Mouse (Mus musculus): ENCODE measurements at regions not wholly inside any gene's neighbourhood (a gene's known extent, or its start where the extent isn't known, plus 50 kb on each side); places are given as distances from the start of the nearest gene placed in this dataset.

DNA sequence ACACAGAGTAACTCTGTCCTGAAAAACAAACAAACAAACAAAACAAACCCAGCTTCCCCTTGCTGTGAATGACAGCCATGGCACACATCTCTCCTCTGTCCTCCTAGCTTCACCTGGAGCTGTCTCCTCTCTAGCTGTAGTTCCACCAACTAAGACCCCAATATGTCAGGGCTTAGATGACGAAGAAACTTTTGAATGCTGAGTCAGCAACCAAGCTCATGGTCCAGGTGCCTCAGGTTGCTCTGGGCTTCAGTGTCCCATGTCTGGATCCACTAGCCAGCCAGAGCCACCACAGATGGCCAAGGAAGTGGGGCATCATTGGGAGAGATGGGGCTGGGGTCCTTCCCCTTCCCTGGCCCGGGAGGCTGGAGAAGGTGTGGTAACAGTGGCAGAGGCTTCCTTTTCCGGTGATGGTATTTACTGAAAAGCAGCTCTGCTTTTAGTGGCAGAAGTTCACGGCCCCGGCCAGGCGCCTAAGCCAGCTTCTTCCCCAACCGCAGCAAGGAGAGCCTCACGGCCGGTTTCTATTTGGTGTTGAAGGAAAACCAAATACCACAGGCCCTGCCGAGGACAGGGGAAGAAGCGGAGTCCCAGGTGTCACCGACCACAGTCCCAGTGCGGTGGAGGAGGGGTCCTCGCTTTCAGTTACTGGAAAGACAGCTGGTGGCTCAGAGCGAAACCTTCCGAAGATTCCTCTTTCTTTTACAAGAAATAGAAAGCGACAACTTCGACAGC is 115.0 kb upstream of the Tmem189 start:
- Histone ChIP-seq H3K36me3 (no peaks in the 10 kb centered on the region), H3K4me1 (peaks cover 16% of the 10 kb centered on the region; the same call in 1 of the 2 replicates), H3K9me3 (no peaks in the 10 kb centered on the region), H3K27ac (no peak overlapping the region), H3K27me3 (no peaks in the 10 kb centered on the region), H3K9ac (no peak overlapping the region), H3K4me3 (no peak overlapping the region), H3K4me2 (no peak overlapping the region)
- no peak for ATAC-seq (ENCODE audit: insufficient number of reproducible peaks, low FRiP score, low TSS enrichment, low read depth)
- WGBS: 41% methylated on average over 18 of the region's 18 CpGs

DNA sequence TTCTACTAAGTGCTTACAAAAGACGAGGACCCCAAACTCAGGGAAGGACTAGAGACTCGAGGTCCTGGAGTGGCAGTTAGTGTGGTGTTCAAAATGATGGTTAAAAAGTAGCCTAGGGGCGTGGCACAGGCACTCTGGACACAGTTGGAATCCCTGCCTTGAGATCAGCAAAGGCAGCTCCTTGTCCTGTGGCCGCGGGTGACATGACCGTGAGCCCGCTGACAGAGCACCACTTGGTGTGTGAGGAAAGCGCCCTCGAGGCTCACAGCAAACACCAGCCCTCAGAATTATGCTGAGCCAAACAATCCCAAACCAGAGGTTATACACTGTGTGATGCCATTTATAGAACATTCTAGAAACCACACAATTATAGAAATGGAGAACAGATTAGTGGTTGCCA is 112.9 kb upstream of the Tmem189 start:
- WGBS: 76% methylated on average over 9 of the region's 9 CpGs
- ATAC-seq (ENCODE audit: insufficient number of reproducible peaks, low FRiP score, low TSS enrichment, low read depth): no peak
- Histone ChIP-seq H3K4me3 (no peak overlapping the region), H3K27me3 (no peaks in the 10 kb centered on the region), H3K36me3 (no peaks in the 10 kb centered on the region), H3K4me2 (no peak overlapping the region), H3K9ac (no peak overlapping the region), H3K9me3 (no peaks in the 10 kb centered on the region), H3K4me1 (peaks cover 24% of the 10 kb centered on the region; the same call in 1 of the 2 replicates), H3K27ac (no peak overlapping the region)

DNA sequence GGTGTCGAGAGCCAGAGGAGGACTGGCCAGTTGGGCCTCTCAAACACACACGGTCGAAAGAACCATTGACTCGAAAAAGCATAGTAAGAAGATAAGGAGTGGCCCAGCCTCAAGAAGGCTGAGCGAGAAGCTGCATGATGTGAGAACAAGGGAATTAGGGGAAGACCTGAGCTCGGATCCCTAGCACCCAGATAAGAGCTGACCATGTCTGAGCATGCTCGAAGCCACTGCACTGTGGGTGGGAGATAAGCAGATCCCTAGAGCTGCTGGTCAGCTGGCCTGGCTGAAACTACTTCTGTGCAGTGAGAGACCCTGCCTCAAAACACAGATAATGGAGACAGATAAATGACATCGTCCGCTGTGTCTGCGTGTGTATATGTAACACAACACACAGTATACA is 111.8 kb upstream of the Tmem189 start:
- H3K9ac ChIP-seq: no peak overlapping the region
- H3K4me1 ChIP-seq: peaks cover 24% of the 10 kb centered on the region; the same call in 1 of the 2 replicates
- 90% methylated on average over 10 of the region's 10 CpGs for WGBS
- no peak overlapping the region for H3K4me3 ChIP-seq
- H3K27ac ChIP-seq: no peak overlapping the region
- H3K4me2 ChIP-seq: no peak overlapping the region
- no peaks in the 10 kb centered on the region for H3K36me3 ChIP-seq
- H3K27me3 ChIP-seq: no peaks in the 10 kb centered on the region
- no peaks in the 10 kb centered on the region for H3K9me3 ChIP-seq
- no peak for ATAC-seq (ENCODE audit: insufficient number of reproducible peaks, low FRiP score, low TSS enrichment, low read depth)

DNA sequence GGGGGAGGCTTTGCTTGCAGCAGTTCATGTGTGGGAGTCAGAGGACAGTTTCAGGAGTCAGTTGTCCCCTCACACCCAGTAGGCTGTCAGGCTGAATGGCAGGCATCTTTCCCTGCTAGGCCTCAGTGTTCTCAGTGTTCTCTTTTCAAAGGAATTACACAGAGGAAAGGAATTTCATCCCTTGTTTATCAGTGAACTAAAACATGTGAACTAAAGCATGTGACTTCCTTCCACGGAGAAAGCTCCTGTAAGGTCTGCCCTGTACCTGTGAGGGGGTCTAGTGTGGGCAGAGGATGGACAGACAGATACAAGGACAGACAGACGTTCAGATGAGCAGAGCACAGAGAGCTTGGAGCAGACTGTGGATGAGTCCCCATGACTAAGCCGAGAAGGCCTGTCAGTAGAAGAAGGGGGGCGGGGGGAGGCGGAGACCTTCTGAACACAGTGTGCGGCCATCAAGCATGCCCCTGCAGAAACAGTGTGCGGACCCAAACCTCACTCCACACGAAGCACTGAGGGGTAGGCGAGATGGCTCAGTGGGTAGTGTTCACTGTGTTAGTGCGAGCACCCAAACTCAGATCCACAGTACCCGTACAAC is 111.1 kb upstream of the Tmem189 start:
- no peak for ATAC-seq (ENCODE audit: insufficient number of reproducible peaks, low FRiP score, low TSS enrichment, low read depth)
- H3K9ac ChIP-seq: no peak overlapping the region
- H3K27me3 ChIP-seq: no peaks in the 10 kb centered on the region
- WGBS: 61% methylated on average over 11 of the region's 11 CpGs
- H3K9me3 ChIP-seq: no peaks in the 10 kb centered on the region
- H3K4me1 ChIP-seq: peaks cover 24% of the 10 kb centered on the region; the same call in 1 of the 2 replicates
- H3K4me3 ChIP-seq: no peak overlapping the region
- H3K4me2 ChIP-seq: no peak overlapping the region
- H3K27ac ChIP-seq: 0 out of 2 replicates have a peak overlapping the region, but pooled peaks have one; percentile 13
- no peaks in the 10 kb centered on the region for H3K36me3 ChIP-seq

DNA sequence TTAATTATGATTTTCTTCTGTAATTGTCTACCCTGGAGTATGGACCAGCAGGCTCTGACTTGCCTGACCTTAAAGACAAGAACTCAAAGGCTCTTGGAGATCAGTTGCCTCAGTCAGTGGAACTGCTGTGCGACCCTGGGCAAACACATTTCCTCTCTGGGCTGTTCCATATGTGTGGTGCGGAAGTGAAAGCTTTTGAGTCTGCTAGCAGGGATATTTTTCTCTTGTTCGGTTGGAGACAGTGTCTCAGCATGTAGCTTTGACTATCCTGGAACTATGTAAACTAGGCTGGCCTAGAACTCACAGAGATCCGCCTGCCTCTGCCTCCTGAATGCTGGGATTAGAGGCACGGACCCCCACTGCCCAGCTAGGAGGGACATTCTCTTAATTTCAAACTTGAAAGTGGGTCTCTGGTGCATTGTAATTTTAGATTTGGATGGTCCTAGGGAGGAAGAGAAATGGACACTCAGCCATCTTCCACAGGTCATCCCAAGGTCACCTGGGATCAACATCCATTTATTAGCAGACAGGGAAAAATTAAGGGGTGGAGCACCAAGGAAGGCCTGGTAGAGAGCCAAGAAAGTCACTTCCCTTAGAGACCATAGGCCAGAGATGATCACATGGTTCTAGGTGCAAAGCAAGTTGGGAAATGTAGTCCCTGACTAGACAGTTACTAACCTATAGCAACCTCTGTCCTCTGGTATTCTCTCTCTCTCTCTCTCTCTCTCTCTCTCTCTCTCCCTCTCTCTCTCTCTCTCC is 110.2 kb upstream of the Tmem189 start:
- H3K27me3 ChIP-seq: no peaks in the 10 kb centered on the region
- no peak overlapping the region for H3K4me3 ChIP-seq
- peak overlapping the region; percentile 39; the same call in 1 of the 2 replicates for H3K27ac ChIP-seq
- H3K9ac ChIP-seq: no peak overlapping the region
- 87% methylated on average over 5 of the region's 5 CpGs for WGBS
- ATAC-seq (ENCODE audit: insufficient number of reproducible peaks, low FRiP score, low TSS enrichment, low read depth): no peak
- H3K36me3 ChIP-seq: no peaks in the 10 kb centered on the region
- no peaks in the 10 kb centered on the region for H3K9me3 ChIP-seq
- H3K4me2 ChIP-seq: no peak overlapping the region
- H3K4me1 ChIP-seq: peaks cover 16% of the 10 kb centered on the region; the same call in 1 of the 2 replicates

DNA sequence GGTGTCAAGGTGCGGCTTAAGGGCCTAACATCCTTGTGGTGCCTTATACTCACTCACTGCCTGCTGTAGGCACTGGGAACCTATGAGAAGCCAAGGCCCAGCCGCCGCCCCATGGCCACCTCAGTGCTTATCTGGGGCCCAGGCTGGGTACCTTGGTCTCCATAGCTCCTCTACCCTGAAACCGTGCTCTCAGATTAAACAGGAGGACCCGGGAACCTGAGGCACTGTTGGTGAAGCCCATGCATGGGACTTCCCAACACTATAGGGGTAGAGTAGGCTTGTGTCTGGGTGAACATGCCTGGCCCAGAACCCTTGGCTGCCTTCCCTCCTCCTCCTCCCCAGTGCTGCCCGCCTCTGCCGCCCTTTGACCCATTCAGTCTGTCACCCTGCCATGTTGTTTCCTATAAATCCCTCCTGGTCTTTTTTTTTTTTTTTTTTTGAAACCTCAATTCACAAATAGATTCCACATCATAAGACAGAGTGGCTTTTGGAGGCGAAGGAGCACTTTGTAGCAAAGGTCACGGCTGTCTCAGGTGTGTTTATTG is 109.4 kb upstream of the Tmem189 start:
- peaks cover 15% of the 10 kb centered on the region; the same call in 1 of the 2 replicates for H3K4me1 ChIP-seq
- 88% methylated on average over 9 of the region's 9 CpGs for WGBS
- H3K4me3 ChIP-seq: no peak overlapping the region
- H3K9me3 ChIP-seq: no peaks in the 10 kb centered on the region
- H3K27me3 ChIP-seq: no peaks in the 10 kb centered on the region
- ATAC-seq (ENCODE audit: insufficient number of reproducible peaks, low FRiP score, low TSS enrichment, low read depth): no peak
- H3K9ac ChIP-seq: no peak overlapping the region
- no peaks in the 10 kb centered on the region for H3K36me3 ChIP-seq
- H3K4me2 ChIP-seq: no peak overlapping the region
- H3K27ac ChIP-seq: no peak overlapping the region

DNA sequence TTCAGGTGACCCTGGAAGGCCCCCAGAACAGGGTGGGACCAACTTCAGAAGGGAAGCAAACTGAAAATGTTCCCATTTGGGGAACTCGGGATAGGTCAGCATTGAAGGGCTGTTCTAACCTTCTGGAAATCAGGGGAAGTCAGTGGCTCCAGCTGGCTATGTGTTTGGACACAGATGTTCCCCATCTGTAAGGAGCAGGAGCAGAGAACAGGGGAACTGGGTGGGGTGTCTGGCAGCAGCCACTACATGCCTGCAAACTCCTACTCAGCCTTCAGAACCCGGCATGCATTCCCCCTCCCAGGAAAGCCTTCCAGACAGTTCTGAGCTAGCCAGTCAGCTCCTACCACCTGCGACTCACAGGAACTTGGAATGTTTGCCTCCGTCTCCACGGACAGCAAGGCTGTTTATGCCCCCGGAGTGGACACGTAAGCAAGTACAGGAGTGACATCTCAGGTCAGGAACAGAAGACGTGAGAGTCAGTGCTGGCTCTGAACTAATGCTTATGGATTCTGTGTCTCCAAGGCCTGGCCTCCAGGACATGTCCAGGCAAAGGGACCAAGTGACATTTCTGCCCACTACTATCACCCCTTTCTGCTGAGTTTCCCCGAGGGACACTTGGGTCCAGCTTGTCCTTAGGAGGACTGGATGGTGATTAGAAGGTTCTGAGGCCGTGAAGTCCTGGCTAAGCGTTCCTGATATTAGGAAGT is 108.6 kb upstream of the Tmem189 start:
- Histone ChIP-seq H3K27ac (no peak overlapping the region), H3K36me3 (no peaks in the 10 kb centered on the region), H3K4me3 (no peak overlapping the region), H3K4me2 (no peak overlapping the region), H3K27me3 (no peaks in the 10 kb centered on the region), H3K4me1 (peaks cover 15% of the 10 kb centered on the region; the same call in 1 of the 2 replicates), H3K9me3 (no peaks in the 10 kb centered on the region), H3K9ac (no peak overlapping the region)
- ATAC-seq (ENCODE audit: insufficient number of reproducible peaks, low FRiP score, low TSS enrichment, low read depth): no peak
- WGBS: 68% methylated on average over 11 of the region's 11 CpGs

DNA sequence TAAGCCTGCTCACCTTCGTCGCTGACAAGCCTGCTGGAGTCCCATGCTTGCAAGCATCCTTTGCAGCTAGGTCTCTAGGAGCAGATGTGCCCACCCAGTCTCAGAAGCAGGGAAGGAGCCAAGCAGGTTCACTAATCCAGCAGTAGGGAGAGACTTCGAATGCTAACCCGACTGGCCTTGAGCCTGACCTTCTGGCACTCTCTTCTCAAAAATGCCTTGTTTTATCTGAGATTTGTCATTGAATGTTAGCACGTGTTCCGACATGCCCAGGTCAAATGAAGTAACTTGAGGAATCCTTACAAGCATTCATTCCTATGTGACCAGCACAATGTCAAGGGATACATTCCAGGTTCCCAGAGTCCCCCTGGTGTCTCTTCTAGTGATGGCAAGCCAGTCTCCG is 105.9 kb upstream of the Tmem189 start:
- no peak overlapping the region for H3K9ac ChIP-seq
- 83% methylated on average over 7 of the region's 7 CpGs for WGBS
- no peak overlapping the region for H3K4me3 ChIP-seq
- no peaks in the 10 kb centered on the region for H3K9me3 ChIP-seq
- no peak overlapping the region for H3K27ac ChIP-seq
- H3K4me2 ChIP-seq: no peak overlapping the region
- H3K27me3 ChIP-seq: no peaks in the 10 kb centered on the region
- H3K36me3 ChIP-seq: no peaks in the 10 kb centered on the region
- no peak for ATAC-seq (ENCODE audit: insufficient number of reproducible peaks, low FRiP score, low TSS enrichment, low read depth)
- peaks cover 8% of the 10 kb centered on the region; the same call in 1 of the 2 replicates for H3K4me1 ChIP-seq

DNA sequence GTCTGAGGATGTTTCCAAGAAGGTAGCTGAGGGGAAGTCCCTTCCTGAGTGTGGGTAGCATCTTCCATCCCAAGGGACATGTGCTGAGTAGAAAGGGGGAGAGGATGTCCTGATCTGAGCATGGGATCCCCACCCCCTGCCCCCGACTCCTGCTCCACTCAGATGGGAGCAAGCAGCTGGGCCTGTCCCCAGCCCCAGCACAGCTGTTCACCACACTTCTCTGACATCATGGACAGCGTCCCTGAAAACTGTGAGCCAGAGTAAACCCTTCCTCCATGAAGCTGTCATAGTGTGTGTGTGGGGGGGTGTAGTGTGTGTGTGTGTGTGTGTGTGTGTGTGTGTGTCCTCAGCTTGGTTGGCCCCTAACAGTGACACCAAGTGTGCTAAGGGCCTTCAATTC is 104.3 kb upstream of the Tmem189 start:
- peaks cover 17% of the 10 kb centered on the region for H3K4me1 ChIP-seq
- H3K27me3 ChIP-seq: no peaks in the 10 kb centered on the region
- H3K27ac ChIP-seq: no peak overlapping the region
- no peak overlapping the region for H3K4me3 ChIP-seq
- 65% methylated on average over 2 of the region's 2 CpGs for WGBS
- no peak for ATAC-seq (ENCODE audit: insufficient number of reproducible peaks, low FRiP score, low TSS enrichment, low read depth)
- no peak overlapping the region for H3K4me2 ChIP-seq
- H3K9me3 ChIP-seq: no peaks in the 10 kb centered on the region
- H3K9ac ChIP-seq: no peak overlapping the region
- H3K36me3 ChIP-seq: no peaks in the 10 kb centered on the region

DNA sequence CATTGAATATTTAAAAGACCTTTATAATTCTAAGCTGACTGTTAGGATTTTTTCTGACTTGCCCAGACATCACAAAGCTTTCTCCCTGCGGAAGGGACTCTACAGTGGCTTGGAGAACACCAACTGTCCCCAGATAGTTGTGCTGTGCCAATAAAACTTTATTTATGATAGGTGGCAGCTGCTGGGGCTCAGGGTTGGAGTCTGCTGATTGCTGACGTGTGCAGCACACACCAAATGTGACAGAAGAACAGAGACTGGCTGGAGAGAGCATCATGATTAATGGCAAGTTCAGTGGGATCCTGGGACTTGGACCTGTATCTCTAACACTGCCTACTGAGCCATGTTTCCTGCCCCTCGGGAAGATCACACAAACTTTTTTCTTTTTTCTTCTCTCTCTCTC is 103.1 kb upstream of the Tmem189 start:
- no peak overlapping the region for H3K9ac ChIP-seq
- no peak overlapping the region for H3K4me2 ChIP-seq
- no peak overlapping the region for H3K27ac ChIP-seq
- 27% methylated on average over 3 of the region's 3 CpGs for WGBS
- no peaks in the 10 kb centered on the region for H3K36me3 ChIP-seq
- peaks cover 9% of the 10 kb centered on the region for H3K4me1 ChIP-seq
- H3K9me3 ChIP-seq: no peaks in the 10 kb centered on the region
- H3K27me3 ChIP-seq: no peaks in the 10 kb centered on the region
- ATAC-seq (ENCODE audit: insufficient number of reproducible peaks, low FRiP score, low TSS enrichment, low read depth): no peak
- H3K4me3 ChIP-seq: no peak overlapping the region

DNA sequence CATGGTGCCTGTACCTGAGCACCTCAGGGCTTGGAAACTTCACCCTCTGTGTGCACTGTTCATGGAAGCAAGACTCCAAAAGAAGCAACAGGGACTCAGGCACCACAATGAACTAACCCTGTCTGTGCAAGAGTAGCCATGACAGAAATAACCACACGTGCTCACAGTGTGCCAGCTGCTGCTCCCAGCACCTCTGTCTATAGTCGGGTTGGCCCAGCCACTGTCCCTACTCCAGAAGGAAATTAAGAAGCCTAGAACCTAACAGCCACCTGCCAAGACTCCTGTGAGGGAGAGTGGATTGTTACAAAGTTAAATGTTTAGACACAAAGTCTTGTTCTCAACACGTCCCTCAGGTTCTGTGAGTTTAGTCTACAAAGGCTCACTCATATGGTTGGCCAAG is 102.7 kb upstream of the Tmem189 start:
- Histone ChIP-seq H3K4me2 (no peak overlapping the region), H3K9ac (no peak overlapping the region), H3K27ac (no peak overlapping the region), H3K27me3 (no peaks in the 10 kb centered on the region), H3K4me3 (no peak overlapping the region), H3K4me1 (peaks cover 9% of the 10 kb centered on the region), H3K36me3 (no peaks in the 10 kb centered on the region), H3K9me3 (no peaks in the 10 kb centered on the region)
- no peak for ATAC-seq (ENCODE audit: insufficient number of reproducible peaks, low FRiP score, low TSS enrichment, low read depth)
- WGBS: 35% methylated on average over 3 of the region's 3 CpGs

Data from limb, embryonic 15.5 days (tissue).